Mouse (Mus musculus): ENCODE results near the gene Lmcd1. TPM values are rescaled to one million over a fixed set of nuclear protein-coding genes. Genes with fewer than 3 reads are reported as not detected.

The Lmcd1 gene
- polyA plus RNA-seq, 1 experiment from 2014 or later = 17.9 TPM

GRCm38 (mm10) chr6:112255388-112256225 is 18.0 kb upstream of the Lmcd1 start:
- Histone ChIP-seq H3K36me3 (ENCODE audit: control insufficient read depth, insufficient read depth, low read length) (no peaks in the 10 kb centered on the region), H3K9ac (ENCODE audit: low read length) (no peak overlapping the region), H3K4me3 (ENCODE audit: low read depth, low read length) (no peak overlapping the region), H3K4me2 (ENCODE audit: low read length) (no peak overlapping the region), H3K27me3 (replicated peaks; ENCODE audit: control insufficient read depth, insufficient read depth, low read length) (no peaks in the 10 kb centered on the region), H3K4me1 (replicated peaks; ENCODE audit: control insufficient read depth, insufficient read depth, low read length) (no peaks in the 10 kb centered on the region; the same call in 1 of the 2 replicates), H3K27ac (ENCODE audit: low read depth) (no peak overlapping the region), H3K9me3 (ENCODE audit: control insufficient read depth, low read length) (no peaks in the 10 kb centered on the region)
- DNase-seq (ENCODE audit: low spot score) (peak; percentile 60), ATAC-seq (replicated peaks; ENCODE audit: low FRiP score, low TSS enrichment, low read depth) (no peak)
- 50% methylated on average over 11 of the region's 11 CpGs for WGBS

- no peak overlapping the region for H3K4me3 ChIP-seq (ENCODE audit: low read depth, low read length)
- H3K4me1 ChIP-seq (replicated peaks; ENCODE audit: control insufficient read depth, insufficient read depth, low read length) = no peaks in the 10 kb centered on the region; the same call in 1 of the 2 replicates
- no peaks in the 10 kb centered on the region for H3K9me3 ChIP-seq (ENCODE audit: control insufficient read depth, low read length)
- H3K9ac ChIP-seq (ENCODE audit: low read length) = no peak overlapping the region
- ATAC-seq (replicated peaks; ENCODE audit: low FRiP score, low TSS enrichment, low read depth) (no peak), DNase-seq (ENCODE audit: low spot score) (no peak)
- no peak overlapping the region for H3K27ac ChIP-seq (ENCODE audit: low read depth)
- H3K4me2 ChIP-seq (ENCODE audit: low read length) = no peak overlapping the region
- 84% methylated on average over 6 of the region's 6 CpGs for WGBS
- H3K36me3 ChIP-seq (ENCODE audit: control insufficient read depth, insufficient read depth, low read length) = no peaks in the 10 kb centered on the region
- no peaks in the 10 kb centered on the region for H3K27me3 ChIP-seq (replicated peaks; ENCODE audit: control insufficient read depth, insufficient read depth, low read length)
Observed at GRCm38 (mm10) chr6:112256599-112256998, 17.0 kb upstream of the Lmcd1 start.

- no peak overlapping the region for H3K9ac ChIP-seq (ENCODE audit: low read length)
- no peak overlapping the region for H3K4me2 ChIP-seq (ENCODE audit: low read length)
- no peaks in the 10 kb centered on the region for H3K36me3 ChIP-seq (ENCODE audit: control insufficient read depth, insufficient read depth, low read length)
- H3K27ac ChIP-seq (ENCODE audit: low read depth) = no peak overlapping the region
- H3K27me3 ChIP-seq (replicated peaks; ENCODE audit: control insufficient read depth, insufficient read depth, low read length) = no peaks in the 10 kb centered on the region
- no peak for DNase-seq (ENCODE audit: low spot score)
- no peak for ATAC-seq (replicated peaks; ENCODE audit: low FRiP score, low TSS enrichment, low read depth)
- no peak overlapping the region for H3K4me3 ChIP-seq (ENCODE audit: low read depth, low read length)
- no peaks in the 10 kb centered on the region; the same call in 1 of the 2 replicates for H3K4me1 ChIP-seq (replicated peaks; ENCODE audit: control insufficient read depth, insufficient read depth, low read length)
- H3K9me3 ChIP-seq (ENCODE audit: control insufficient read depth, low read length) = no peaks in the 10 kb centered on the region
Observed at GRCm38 (mm10) chr6:112261089-112261488, 12.5 kb upstream of the Lmcd1 start.

DNA sequence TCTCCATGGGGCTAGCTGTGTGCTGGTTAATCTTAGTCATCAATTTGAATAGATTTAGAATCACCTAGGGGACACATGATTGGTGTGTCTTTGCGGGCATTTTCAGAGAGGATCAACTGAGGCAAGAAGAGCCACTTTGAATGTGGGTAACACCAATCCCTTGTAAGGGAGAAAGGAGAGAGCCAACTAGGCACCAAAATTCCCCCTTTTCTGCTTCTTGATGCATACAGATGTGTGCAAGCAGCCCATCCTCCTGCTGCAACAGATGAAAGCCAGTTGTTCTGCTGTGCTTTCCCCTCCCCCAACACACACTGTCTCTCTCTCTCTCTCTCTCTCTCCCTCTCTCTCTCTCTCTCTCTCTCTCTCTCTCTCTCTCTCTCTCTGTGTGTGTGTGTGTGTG is 9.2 kb upstream of the Lmcd1 start:
- ATAC-seq (replicated peaks; ENCODE audit: low FRiP score, low TSS enrichment, low read depth) (no peak), DNase-seq (ENCODE audit: low spot score) (no peak)
- WGBS = 96% methylated on average over 1 of the region's 1 CpGs
- Histone ChIP-seq H3K9ac (ENCODE audit: low read length) (no peak overlapping the region), H3K4me3 (ENCODE audit: low read depth, low read length) (no peak overlapping the region), H3K36me3 (ENCODE audit: control insufficient read depth, insufficient read depth, low read length) (no peaks in the 10 kb centered on the region), H3K27ac (ENCODE audit: low read depth) (no peak overlapping the region), H3K4me2 (ENCODE audit: low read length) (no peak overlapping the region), H3K27me3 (replicated peaks; ENCODE audit: control insufficient read depth, insufficient read depth, low read length) (no peaks in the 10 kb centered on the region), H3K4me1 (replicated peaks; ENCODE audit: control insufficient read depth, insufficient read depth, low read length) (no peaks in the 10 kb centered on the region), H3K9me3 (ENCODE audit: control insufficient read depth, low read length) (no peaks in the 10 kb centered on the region)

DNA sequence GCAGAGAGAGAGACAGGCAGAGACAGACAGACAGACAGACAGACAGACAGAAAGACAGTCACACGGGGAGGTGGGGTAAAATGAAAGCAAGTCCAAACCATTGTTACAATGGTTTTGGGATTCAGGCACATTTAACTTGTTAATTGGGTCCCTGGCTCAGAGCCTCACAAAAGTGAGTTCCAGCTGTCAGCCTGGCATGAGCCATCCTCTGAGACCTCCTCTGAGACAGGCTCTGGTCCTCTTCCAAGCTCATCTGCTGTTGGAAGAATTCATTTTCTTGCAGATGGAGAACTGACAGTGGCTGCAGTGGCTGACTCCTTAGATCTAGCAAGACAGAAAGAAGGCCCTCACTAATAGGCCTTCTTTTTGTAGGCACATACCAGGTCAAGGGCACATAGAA is 6.9 kb upstream of the Lmcd1 start:
- no peak for DNase-seq (ENCODE audit: low spot score)
- Histone ChIP-seq H3K4me3 (ENCODE audit: low read depth, low read length) (no peak overlapping the region), H3K27ac (ENCODE audit: low read depth) (no peak overlapping the region), H3K4me2 (ENCODE audit: low read length) (no peak overlapping the region), H3K9me3 (ENCODE audit: control insufficient read depth, low read length) (no peaks in the 10 kb centered on the region), H3K27me3 (replicated peaks; ENCODE audit: control insufficient read depth, insufficient read depth, low read length) (no peaks in the 10 kb centered on the region), H3K36me3 (ENCODE audit: control insufficient read depth, insufficient read depth, low read length) (no peaks in the 10 kb centered on the region), H3K4me1 (replicated peaks; ENCODE audit: control insufficient read depth, insufficient read depth, low read length) (no peaks in the 10 kb centered on the region), H3K9ac (ENCODE audit: low read length) (no peak overlapping the region)
- no peak for ATAC-seq (replicated peaks; ENCODE audit: low FRiP score, low TSS enrichment, low read depth)
- 41% methylated on average over 1 of the region's 1 CpGs for WGBS

- no peaks in the 10 kb centered on the region for H3K27me3 ChIP-seq (replicated peaks; ENCODE audit: control insufficient read depth, insufficient read depth, low read length)
- ATAC-seq (replicated peaks; ENCODE audit: low FRiP score, low TSS enrichment, low read depth) = no peak
- no peak for DNase-seq (ENCODE audit: low spot score)
- no peak overlapping the region for H3K9ac ChIP-seq (ENCODE audit: low read length)
- H3K36me3 ChIP-seq (ENCODE audit: control insufficient read depth, insufficient read depth, low read length) = no peaks in the 10 kb centered on the region
- H3K4me3 ChIP-seq (ENCODE audit: low read depth, low read length) = no peak overlapping the region
- H3K4me1 ChIP-seq (replicated peaks; ENCODE audit: control insufficient read depth, insufficient read depth, low read length) = no peaks in the 10 kb centered on the region
- H3K27ac ChIP-seq (ENCODE audit: low read depth) = no peak overlapping the region
- WGBS = 81% methylated on average over 6 of the region's 6 CpGs
- no peaks in the 10 kb centered on the region for H3K9me3 ChIP-seq (ENCODE audit: control insufficient read depth, low read length)
- no peak overlapping the region for H3K4me2 ChIP-seq (ENCODE audit: low read length)
Observed at GRCm38 (mm10) chr6:112267661-112268357, 5.7 kb upstream of the Lmcd1 start.

DNA sequence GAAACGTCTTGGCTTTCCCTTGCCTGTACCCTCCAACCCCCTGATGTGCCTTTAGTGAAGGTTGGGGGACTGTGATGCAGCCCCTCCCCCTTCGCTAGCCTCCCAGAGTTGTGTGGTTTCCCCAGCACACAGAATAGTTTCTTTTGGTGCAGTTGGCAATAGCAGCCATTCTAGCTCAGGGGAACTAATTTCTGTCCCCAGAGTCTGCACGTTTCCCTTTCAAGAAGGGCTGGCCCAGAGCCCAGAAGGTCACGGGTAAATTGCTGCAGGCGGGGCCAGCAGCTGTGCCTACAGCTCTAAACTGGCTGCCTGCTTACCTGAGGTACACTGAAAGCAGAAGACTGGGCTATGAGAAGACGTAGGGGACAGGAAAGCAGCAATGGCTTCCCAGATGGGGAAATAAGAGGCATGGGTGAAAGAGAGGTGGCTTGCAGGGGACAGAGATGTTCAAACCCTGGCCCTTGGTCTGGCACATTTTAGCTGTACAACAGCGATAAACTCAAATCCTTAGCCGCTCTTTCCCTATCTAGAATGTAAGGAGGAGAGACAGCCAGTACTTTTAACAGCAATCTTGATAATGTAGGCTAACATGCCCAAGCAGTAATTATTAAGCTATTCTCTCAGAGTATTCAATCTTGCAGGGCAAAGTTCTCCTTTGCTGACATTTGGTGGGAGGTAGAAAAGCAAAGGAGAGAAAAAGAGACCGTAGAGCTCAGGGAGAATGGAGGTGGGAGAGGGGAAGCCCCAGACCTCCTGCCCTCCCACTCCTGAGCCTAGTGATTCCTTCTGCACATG is 900 bp downstream of the Lmcd1 start:
- no peaks in the 10 kb centered on the region for H3K9me3 ChIP-seq (ENCODE audit: control insufficient read depth, low read length)
- ATAC-seq (replicated peaks; ENCODE audit: low FRiP score, low TSS enrichment, low read depth) (peak; percentile 57; the same call in 1 of the 2 replicates), DNase-seq (ENCODE audit: low spot score) (peak; percentile 69)
- H3K36me3 ChIP-seq (ENCODE audit: control insufficient read depth, insufficient read depth, low read length) = no peaks in the 10 kb centered on the region
- H3K27me3 ChIP-seq (replicated peaks; ENCODE audit: control insufficient read depth, insufficient read depth, low read length) = no peaks in the 10 kb centered on the region
- H3K27ac ChIP-seq (ENCODE audit: low read depth) = peak overlapping the region; percentile 28; the same call in 1 of the 2 replicates
- peak overlapping the region; percentile 51 for H3K4me2 ChIP-seq (ENCODE audit: low read length)
- H3K4me3 ChIP-seq (ENCODE audit: low read depth, low read length) = peak overlapping the region; percentile 26
- H3K4me1 ChIP-seq (replicated peaks; ENCODE audit: control insufficient read depth, insufficient read depth, low read length) = peaks cover 9% of the 10 kb centered on the region
- no peak overlapping the region; the same call in 1 of the 2 replicates for H3K9ac ChIP-seq (ENCODE audit: low read length)
- 31% methylated on average over 9 of the region's 9 CpGs for WGBS

GRCm38 (mm10) chr6:112275731-112276245 is 2.2 kb downstream of the Lmcd1 start:
- Histone ChIP-seq H3K27me3 (replicated peaks; ENCODE audit: control insufficient read depth, insufficient read depth, low read length) (no peaks in the 10 kb centered on the region), H3K4me1 (replicated peaks; ENCODE audit: control insufficient read depth, insufficient read depth, low read length) (peaks cover 9% of the 10 kb centered on the region), H3K36me3 (ENCODE audit: control insufficient read depth, insufficient read depth, low read length) (no peaks in the 10 kb centered on the region), H3K9me3 (ENCODE audit: control insufficient read depth, low read length) (no peaks in the 10 kb centered on the region), H3K4me3 (ENCODE audit: low read depth, low read length) (no peak overlapping the region), H3K9ac (ENCODE audit: low read length) (no peak overlapping the region), H3K27ac (ENCODE audit: low read depth) (no peak overlapping the region), H3K4me2 (ENCODE audit: low read length) (no peak overlapping the region)
- 61% methylated on average over 6 of the region's 6 CpGs for WGBS
- ATAC-seq (replicated peaks; ENCODE audit: low FRiP score, low TSS enrichment, low read depth) (no peak), DNase-seq (ENCODE audit: low spot score) (no peak)
